ENCODE assay signal across 8 mouse cellular contexts in genomic region chr17:48001586-48002361, GRCm38 (mm10). TPM values are rescaled to one million over a fixed set of nuclear protein-coding genes. Genes with fewer than 3 reads are reported as not detected.
DNase-seq lines count a peak whose midpoint lies in the region; ATAC-seq and TF ChIP-seq lines count a peak whose summit lies in the region.

No protein-coding gene starts in this region.

- H3ac ChIP-seq in myocyte (ENCODE audit: control insufficient read depth, insufficient read length): no peak overlapping the region

- H3K4me3 ChIP-seq in CH12.LX (replicated peaks in 1 of 3; ENCODE audit: low read depth in 2 of 3, low read length in 2 of 3, poor library complexity in 1 of 3) (no peak overlapping the region), myocyte (peak overlapping the region; percentile 23)
- H3K4me3 ChIP-seq in liver, embryonic 12.5 days: peak overlapping the region; percentile 57

- dilution Hi-C loops in CH12.LX (cut with MboI; ENCODE audit: extremely low pct_ligation_motif_present, extremely low pct_unique_long_range_greater_than_20kb, low sequenced_read_pairs): no loop called here

- no peak for TF ChIP-seq CTCF in CH12.LX (conservative IDR thresholded peaks at IDR 0.05 in 1 of 2, IDR thresholded peaks at IDR 0.05 in 1 of 2; ENCODE audit: low read depth in 2 of 2, low read length in 2 of 2)

- peak overlapping the region; percentile 2; the same call in 1 of the 2 replicates for H3K4me2 ChIP-seq in CH12.LX (ENCODE audit: insufficient read depth, low read depth, poor library complexity, severe bottlenecking)
- H3K4me2 ChIP-seq in liver, embryonic 12.5 days: peak overlapping the region; percentile 80
- peak overlapping the region; percentile 88 for H3K4me2 ChIP-seq in myocyte (ENCODE audit: low read depth)

- H3K9ac ChIP-seq in CH12.LX (ENCODE audit: insufficient read depth, low read depth): no peak overlapping the region
- peak overlapping the region; percentile 54 for H3K9ac ChIP-seq in liver, embryonic 12.5 days

- H3K79me2 ChIP-seq in CH12.LX (replicated peaks; ENCODE audit: control insufficient read depth, extremely low read depth, insufficient read depth, poor library complexity, severe bottlenecking) (no peaks in the 10 kb centered on the region), myocyte (ENCODE audit: control insufficient read depth, insufficient read depth) (no peaks in the 10 kb centered on the region)

- 4% methylated on average over 21 of the region's 21 CpGs for WGBS in liver, embryonic 12.5 days (ENCODE audit: insufficient replicate concordance)

- no peaks in the 10 kb centered on the region for H3K9me3 ChIP-seq in CH12.LX (replicated peaks; ENCODE audit: low read length)
- H3K9me3 ChIP-seq in liver, embryonic 12.5 days (replicated peaks): no peaks in the 10 kb centered on the region

- in situ Hi-C loops in CH12.LX (cut with MboI; ENCODE audit: low pct_ligation_motif_present, low pct_unique_long_range_greater_than_20kb, low sequenced_read_pairs): no loop called here

- no peak for TF ChIP-seq EP300 in CH12.LX (IDR thresholded peaks at IDR 0.05; ENCODE audit: low read length)

- H3K4me1 ChIP-seq in CH12.LX (ENCODE audit: control insufficient read depth in 1 of 2, insufficient read depth in 2 of 2): peaks cover 3 to 16% of the 10 kb centered on the region in 2 experiments; a peak in 1 of 4 replicates
- peaks cover 79% of the 10 kb centered on the region for H3K4me1 ChIP-seq in liver, embryonic 12.5 days

- H3K27ac ChIP-seq in CH12.LX (ENCODE audit: insufficient read depth, low read depth): no peak overlapping the region
- peak overlapping the region; percentile 90 for H3K27ac ChIP-seq in liver, embryonic 12.5 days

- H3K36me3 ChIP-seq in CH12.LX (replicated peaks in 1 of 2; ENCODE audit: control insufficient read depth in 1 of 2, insufficient read depth in 1 of 2, low read length in 1 of 2): no peaks in the 10 kb centered on the region
- no peaks in the 10 kb centered on the region for H3K36me3 ChIP-seq in liver, embryonic 12.5 days
- H3K36me3 ChIP-seq in myocyte (ENCODE audit: control insufficient read depth, insufficient read depth): no peaks in the 10 kb centered on the region

- no peaks in the 10 kb centered on the region for H3K27me3 ChIP-seq in CH12.LX (replicated peaks)
- no peaks in the 10 kb centered on the region for H3K27me3 ChIP-seq in liver, embryonic 12.5 days (replicated peaks)
- no peaks in the 10 kb centered on the region for H3K27me3 ChIP-seq in myocyte (ENCODE audit: control insufficient read depth, insufficient read depth, insufficient read length)

- TF ChIP-seq RAD21 in CH12.LX (IDR thresholded peaks at IDR 0.05; ENCODE audit: low read depth, low read length): no peak

- no peak for DNase-seq in CH12.LX (ENCODE audit: extremely low read depth)
- DNase-seq in adrenal gland, adult 8-10 months: peak; percentile 54
- DNase-seq in embryo, embryonic 9.5 days (ENCODE audit: extremely low spot score): peak; percentile 73
- DNase-seq in heart, adult 9 months (ENCODE audit: low spot score in 2 of 2): peak; percentile 65 to 73
- DNase-seq in kidney, adult 8-10 months: peak; percentile 68 to 82
- peak; percentile 71 for DNase-seq in thymus, postnatal 4 days

- TF ChIP-seq POLR2A in CH12.LX (IDR thresholded peaks at IDR 0.05; ENCODE audit: low read depth, low read length): no peak
- TF ChIP-seq POLR2A in myocyte (IDR thresholded peaks at IDR 0.05; ENCODE audit: insufficient read length, low read depth): peak; percentile 58

- ATAC-seq in liver, embryonic 12.5 days: peak; percentile 84

TF ChIP-seq in CH12.LX, 34 proteins besides CTCF, POLR2A, EP300 and RAD21:
- TF ChIP-seq NELFE (IDR thresholded peaks at IDR 0.05; ENCODE audit: low read depth, low read length) (no peak), CHD2 (IDR thresholded peaks at IDR 0.05; ENCODE audit: low read length) (no peak), MAFK (IDR thresholded peaks at IDR 0.05; ENCODE audit: insufficient replicate concordance, low read length) (no peak), ZC3H11A (IDR thresholded peaks at IDR 0.05; ENCODE audit: low read depth, low read length) (no peak), ETS1 (conservative IDR thresholded peaks at IDR 0.05; ENCODE audit: low read depth, low read length) (no peak), JUND (conservative IDR thresholded peaks at IDR 0.05; ENCODE audit: low read depth, low read length) (no peak), KAT2A (IDR thresholded peaks at IDR 0.05; ENCODE audit: insufficient replicate concordance, low read length) (no peak), MEF2A (IDR thresholded peaks at IDR 0.05; ENCODE audit: borderline replicate concordance, low read depth, low read length) (no peak), HCFC1 (IDR thresholded peaks at IDR 0.05; ENCODE audit: low read depth, low read length) (no peak), MXI1 (IDR thresholded peaks at IDR 0.05; ENCODE audit: low read depth, low read length) (no peak), MAZ (IDR thresholded peaks at IDR 0.05; ENCODE audit: low read depth, low read length) (no peak), PAX5 (IDR thresholded peaks at IDR 0.05; ENCODE audit: low read length) (no peak)
TF ChIP-seq in CH12.LX: peak in this region for 0.

TF ChIP-seq in myocyte, 11 proteins besides CTCF, POLR2A, EP300 and RAD21:
- TF ChIP-seq TCF3 (IDR thresholded peaks at IDR 0.05; ENCODE audit: insufficient read length, low read depth): peak; percentile 39
- no peak for TF ChIP-seq USF1 (IDR thresholded peaks at IDR 0.05; ENCODE audit: low read depth)
- peak; percentile 40 for TF ChIP-seq POLR2AphosphoS2 (IDR thresholded peaks at IDR 0.05; ENCODE audit: insufficient read length, low read depth)
- no peak for TF ChIP-seq E2F4 (IDR thresholded peaks at IDR 0.05; ENCODE audit: insufficient read depth)
- peak; percentile 88 to 94 (median 91) for TF ChIP-seq MYOD1 (IDR thresholded peaks at IDR 0.05; ENCODE audit: control insufficient read depth in 1 of 3, insufficient read length in 2 of 3, low read depth in 2 of 3)
- peak; percentile 64 for TF ChIP-seq TCF12 (IDR thresholded peaks at IDR 0.05; ENCODE audit: insufficient read depth, poor library complexity, severe bottlenecking)
- peak in 1 of 3 experiments; percentile 4 for TF ChIP-seq MYOG (IDR thresholded peaks at IDR 0.05; ENCODE audit: control insufficient read depth in 1 of 3, insufficient read depth in 1 of 3, insufficient read length in 2 of 3, low read depth in 2 of 3)
- no peak for TF ChIP-seq MAX (IDR thresholded peaks at IDR 0.05; ENCODE audit: low read depth)
- no peak for TF ChIP-seq REST (IDR thresholded peaks at IDR 0.05; ENCODE audit: insufficient read depth, insufficient read length)
- TF ChIP-seq CEBPB (IDR thresholded peaks at IDR 0.05; ENCODE audit: insufficient read depth, poor library complexity, severe bottlenecking): no peak

RNA-seq across cellular contexts. Expression of gene 1700122O11Rik, which starts 36.3 kb away (rescaled TPM):
- total RNA-seq in CH12.LX (2012; rRNA removed) (not detected in 2 replicates), CH12.LX (2014; rRNA removed) (not detected in 2 replicates)
- polyA plus RNA-seq in CH12.LX (2012; ENCODE audit: insufficient read length, low read depth) (not detected in 2 replicates), myocyte (2012; fragmentation: generic; extraction: Trizol) (not detected)
- total RNA-seq in adrenal gland, adult 8-10 months (2022): under 1 TPM in 1 of 4 experiments, not detected in 3; 0.49 TPM
- not detected in 2 replicates for polyA plus RNA-seq in liver, embryonic 12.5 days (2016; fragmentation: Nextera tagmentation; extraction: Ambion mirVana)

Comparison
In these comparisons a context has a peak if more than half of its experiments do, and no peak if none do; other contexts are left out.
1. H3K4me2 ChIP-seq: peak in every context shown above with its lines; median percentile 88 in myocyte; 80 in liver, embryonic 12.5 days; 2 in CH12.LX.
2. H3K4me3 ChIP-seq: peak in liver, embryonic 12.5 days (single experiment) and myocyte (single experiment); none in CH12.LX (0 of 3).